Mouse (Mus musculus): Measurements from ENCODE around the gene Abhd6. TPM values are rescaled to one million over a fixed set of nuclear protein-coding genes. Genes with fewer than 3 reads are reported as not detected.

Gene Abhd6
- polyA plus RNA-seq (2014; fragmentation: Nextera tagmentation; extraction: Ambion mirVana), result 15.3 and 16.1 TPM in 2 replicates

DNA sequence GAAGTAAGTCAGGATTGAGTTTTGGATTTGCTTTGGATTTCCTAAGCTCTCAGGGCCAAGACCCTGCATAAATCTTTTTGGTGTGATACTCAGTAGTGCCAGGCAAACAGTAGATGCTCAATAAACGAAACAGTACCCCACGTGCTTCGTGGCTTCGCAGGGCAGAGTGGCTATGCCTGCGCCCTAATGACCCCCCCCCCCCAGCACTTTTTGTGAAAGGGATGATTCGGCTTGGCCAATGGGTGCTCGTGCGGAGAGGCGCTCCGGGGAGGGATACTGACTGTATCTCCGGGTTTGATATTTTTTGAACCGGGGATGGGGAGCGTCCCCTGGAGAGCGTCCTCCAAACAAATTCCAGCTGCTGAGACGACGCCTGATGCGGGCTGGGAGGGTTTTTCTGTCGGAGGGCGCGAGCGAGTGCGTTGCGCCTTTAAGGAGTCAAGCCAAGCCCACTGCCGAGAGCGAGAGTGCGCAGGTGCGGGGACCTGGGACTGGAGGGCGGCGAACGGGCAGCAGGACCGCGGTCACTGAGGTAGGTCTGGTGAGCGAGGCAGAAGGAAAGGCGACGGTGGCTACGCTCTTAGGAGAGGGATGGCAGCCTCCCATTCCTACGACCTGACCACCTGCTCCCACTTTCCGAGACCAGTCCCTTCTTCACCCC lies at the start of gene Abhd6:
Abhd6 (plus strand) TSS at position 471 of the 661 bp plus-strand sequence.
- H3K27ac ChIP-seq (ENCODE audit: low read depth, low read length), result peak within 1 kb of the TSS; percentile 24; the same call in 1 of the 2 replicates
- peak; percentile 90 for ATAC-seq (ENCODE audit: low FRiP score)
- peak within 1 kb of the TSS; percentile 48 for H3K4me3 ChIP-seq (ENCODE audit: low read depth, low read length)
- no peaks in the 10 kb centered on the region for H3K36me3 ChIP-seq (ENCODE audit: control insufficient read depth, insufficient read depth, low read length)
- 1% methylated on average over 38 of the region's 38 CpGs for WGBS
- peak within 1 kb of the TSS; percentile 66 for H3K9ac ChIP-seq (ENCODE audit: low read depth, low read length)
- peak; percentile 91 for DNase-seq (ENCODE audit: low spot score)
- H3K9me3 ChIP-seq (ENCODE audit: control insufficient read depth, low read length), result no peaks in the 10 kb centered on the region
- H3K4me1 ChIP-seq (replicated peaks; ENCODE audit: control insufficient read depth, insufficient read depth, low read length), result no peaks in the 10 kb centered on the region
- peak within 1 kb of the TSS; percentile 69 for H3K4me2 ChIP-seq (replicated peaks; ENCODE audit: low read depth, low read length)
- H3K27me3 ChIP-seq (ENCODE audit: control insufficient read depth, insufficient read depth, low read length), result peaks cover 18% of the 10 kb centered on the region

DNA sequence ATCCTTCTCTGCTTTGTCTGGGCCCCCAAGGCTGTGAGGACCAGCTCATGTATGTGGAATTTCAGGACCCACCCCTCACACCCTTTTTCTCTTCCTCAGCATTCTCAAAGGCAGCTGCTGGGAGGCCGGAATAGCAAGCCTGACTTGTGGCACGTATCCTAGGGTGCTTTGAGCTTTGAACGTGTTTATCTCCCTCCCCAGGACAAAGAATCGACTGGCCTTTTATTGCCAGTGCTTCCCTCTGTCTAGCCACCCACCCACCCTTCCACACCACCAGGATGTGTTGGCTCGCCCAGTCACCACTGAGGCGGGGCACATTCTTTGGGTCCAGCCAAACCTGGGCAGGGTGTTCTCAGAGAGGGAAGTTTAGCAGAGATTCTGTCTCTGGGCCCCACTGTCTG lies 48.6 kb upstream of the Abhd6 start:
- Histone ChIP-seq H3K27me3 (ENCODE audit: control insufficient read depth, insufficient read depth, low read length) (no peaks in the 10 kb centered on the region), H3K9me3 (ENCODE audit: control insufficient read depth, low read length) (no peaks in the 10 kb centered on the region), H3K4me3 (ENCODE audit: low read depth, low read length) (no peak overlapping the region), H3K4me1 (replicated peaks; ENCODE audit: control insufficient read depth, insufficient read depth, low read length) (no peaks in the 10 kb centered on the region), H3K4me2 (replicated peaks; ENCODE audit: low read depth, low read length) (no peak overlapping the region), H3K36me3 (ENCODE audit: control insufficient read depth, insufficient read depth, low read length) (no peaks in the 10 kb centered on the region), H3K9ac (ENCODE audit: low read depth, low read length) (0 out of 2 replicates have a peak overlapping the region, but pooled peaks have one; percentile 15), H3K27ac (ENCODE audit: low read depth, low read length) (no peak overlapping the region)
- WGBS, result 38% methylated on average over 6 of the region's 6 CpGs
- no peak for DNase-seq (ENCODE audit: low spot score)
- ATAC-seq (ENCODE audit: low FRiP score), result 0 out of 2 replicates have a peak, but pooled peaks have one; percentile 41

- ATAC-seq (ENCODE audit: low FRiP score) (no peak), DNase-seq (ENCODE audit: low spot score) (no peak)
- no peak overlapping the region for H3K4me2 ChIP-seq (replicated peaks; ENCODE audit: low read depth, low read length)
- H3K27me3 ChIP-seq (ENCODE audit: control insufficient read depth, insufficient read depth, low read length), result no peaks in the 10 kb centered on the region
- no peaks in the 10 kb centered on the region for H3K9me3 ChIP-seq (ENCODE audit: control insufficient read depth, low read length)
- H3K36me3 ChIP-seq (ENCODE audit: control insufficient read depth, insufficient read depth, low read length), result no peaks in the 10 kb centered on the region
- H3K4me1 ChIP-seq (replicated peaks; ENCODE audit: control insufficient read depth, insufficient read depth, low read length), result no peaks in the 10 kb centered on the region
- WGBS, result 87% methylated on average over 10 of the region's 10 CpGs
- H3K9ac ChIP-seq (ENCODE audit: low read depth, low read length), result no peak overlapping the region
- no peak overlapping the region for H3K4me3 ChIP-seq (ENCODE audit: low read depth, low read length)
- no peak overlapping the region for H3K27ac ChIP-seq (ENCODE audit: low read depth, low read length)
Observed at GRCm38 (mm10) chr14:7956427-7956826, 46.3 kb upstream of the Abhd6 start.

DNA sequence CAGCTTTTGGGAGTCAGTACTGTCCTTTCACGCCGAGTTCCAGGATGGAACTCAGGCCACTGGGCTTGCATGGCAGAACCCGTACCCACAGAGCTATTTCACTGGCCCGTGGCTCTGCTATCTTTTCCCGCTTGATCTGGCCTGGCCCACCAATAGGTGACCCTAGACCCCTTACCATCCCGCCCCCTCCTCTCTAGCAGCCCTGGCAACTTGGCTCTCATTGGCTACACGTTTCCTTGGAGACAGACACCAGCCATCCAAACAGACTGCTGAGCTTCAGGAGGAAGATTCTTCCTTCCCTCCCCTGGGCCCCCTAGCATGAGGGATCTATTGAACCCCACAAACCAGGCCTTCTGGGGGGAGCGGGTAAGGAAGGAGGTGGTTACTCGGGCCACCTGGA lies 45.7 kb upstream of the Abhd6 start, which contains the start of gene Gm45521:
Gm45521 (plus strand) TSS at position 240 of the 400 bp plus-strand sequence.
- DNase-seq (ENCODE audit: low spot score), result peak; percentile 18
- 45% methylated on average over 9 of the region's 9 CpGs for WGBS
- Histone ChIP-seq H3K4me3 (ENCODE audit: low read depth, low read length) (no peak within 1 kb of the TSS), H3K27ac (ENCODE audit: low read depth, low read length) (no peak within 1 kb of the TSS), H3K27me3 (ENCODE audit: control insufficient read depth, insufficient read depth, low read length) (no peaks in the 10 kb centered on the region), H3K9ac (ENCODE audit: low read depth, low read length) (no peak within 1 kb of the TSS), H3K4me1 (replicated peaks; ENCODE audit: control insufficient read depth, insufficient read depth, low read length) (no peaks in the 10 kb centered on the region), H3K36me3 (ENCODE audit: control insufficient read depth, insufficient read depth, low read length) (no peaks in the 10 kb centered on the region), H3K9me3 (ENCODE audit: control insufficient read depth, low read length) (no peaks in the 10 kb centered on the region), H3K4me2 (replicated peaks; ENCODE audit: low read depth, low read length) (no peak within 1 kb of the TSS)
- peak; percentile 58; the same call in 1 of the 2 replicates for ATAC-seq (ENCODE audit: low FRiP score)

- no peak for ATAC-seq (ENCODE audit: low FRiP score)
- WGBS, result 46% methylated on average over 11 of the region's 11 CpGs
Observed at GRCm38 (mm10) chr14:7960616-7961015, 42.1 kb upstream of the Abhd6 start.

DNA sequence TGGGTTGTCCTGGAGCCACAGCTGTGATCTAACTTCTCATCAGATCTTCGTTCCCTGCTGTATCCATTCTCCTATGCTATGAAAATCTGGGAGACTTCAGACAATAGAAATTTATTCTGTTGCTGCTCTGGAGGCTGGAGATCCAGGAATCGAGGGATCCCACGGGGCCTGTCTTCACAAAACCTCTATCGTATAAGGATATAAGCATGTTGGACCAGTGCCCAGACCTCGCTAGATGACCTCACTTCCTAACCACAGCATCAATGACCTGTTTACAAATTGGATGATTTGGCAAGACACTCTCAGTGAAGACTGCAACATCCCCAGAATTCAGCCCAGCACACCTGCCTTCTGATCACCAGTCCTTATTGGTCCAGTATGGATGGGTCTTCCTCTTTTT lies 41.0 kb upstream of the Abhd6 start:
- no peak for ATAC-seq (ENCODE audit: low FRiP score)
- Histone ChIP-seq H3K36me3 (ENCODE audit: control insufficient read depth, insufficient read depth, low read length) (no peaks in the 10 kb centered on the region), H3K27ac (ENCODE audit: low read depth, low read length) (no peak overlapping the region), H3K27me3 (ENCODE audit: control insufficient read depth, insufficient read depth, low read length) (no peaks in the 10 kb centered on the region), H3K4me1 (replicated peaks; ENCODE audit: control insufficient read depth, insufficient read depth, low read length) (no peaks in the 10 kb centered on the region), H3K4me2 (replicated peaks; ENCODE audit: low read depth, low read length) (no peak overlapping the region), H3K4me3 (ENCODE audit: low read depth, low read length) (no peak overlapping the region), H3K9ac (ENCODE audit: low read depth, low read length) (no peak overlapping the region), H3K9me3 (ENCODE audit: control insufficient read depth, low read length) (no peaks in the 10 kb centered on the region)
- DNase-seq (ENCODE audit: low spot score), result no peak
- whole genome bisulfite sequencing, result 82% methylated on average over 5 of the region's 5 CpGs

More at GRCm38 (mm10) chr14:7960616-7961015, 42.1 kb upstream of the Abhd6 start:
- H3K27ac ChIP-seq (ENCODE audit: low read depth, low read length), result no peak overlapping the region
- H3K36me3 ChIP-seq (ENCODE audit: control insufficient read depth, insufficient read depth, low read length), result no peaks in the 10 kb centered on the region
- H3K4me2 ChIP-seq (replicated peaks; ENCODE audit: low read depth, low read length), result no peak overlapping the region
- H3K4me3 ChIP-seq (ENCODE audit: low read depth, low read length), result no peak overlapping the region
- no peak overlapping the region for H3K9ac ChIP-seq (ENCODE audit: low read depth, low read length)
- peak; percentile 37 for DNase-seq (ENCODE audit: low spot score)
- H3K27me3 ChIP-seq (ENCODE audit: control insufficient read depth, insufficient read depth, low read length), result no peaks in the 10 kb centered on the region
- H3K9me3 ChIP-seq (ENCODE audit: control insufficient read depth, low read length), result no peaks in the 10 kb centered on the region
- H3K4me1 ChIP-seq (replicated peaks; ENCODE audit: control insufficient read depth, insufficient read depth, low read length), result no peaks in the 10 kb centered on the region

DNA sequence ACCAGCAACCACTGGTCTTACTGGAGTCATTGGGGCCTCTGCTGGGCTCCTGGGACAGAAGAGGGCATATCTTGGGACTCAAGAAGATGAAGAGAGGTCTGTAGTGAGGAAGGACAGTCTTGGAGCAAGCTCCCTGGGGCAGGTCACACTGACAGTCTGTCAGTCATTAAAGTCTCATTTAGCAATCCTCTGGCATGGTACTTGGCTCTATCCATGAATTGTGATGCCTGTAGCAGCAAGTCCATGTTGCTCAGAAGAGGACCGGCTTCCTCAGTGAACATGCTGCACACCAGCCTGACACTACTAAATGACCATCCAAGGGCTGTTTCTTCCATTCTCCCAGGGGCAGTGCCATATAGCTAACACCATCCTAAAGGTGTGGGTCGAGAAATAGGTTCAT lies 40.1 kb upstream of the Abhd6 start:
- H3K9me3 ChIP-seq (ENCODE audit: control insufficient read depth, low read length), result no peaks in the 10 kb centered on the region
- 76% methylated on average over 2 of the region's 2 CpGs for WGBS
- no peak overlapping the region for H3K4me3 ChIP-seq (ENCODE audit: low read depth, low read length)
- no peak overlapping the region for H3K27ac ChIP-seq (ENCODE audit: low read depth, low read length)
- no peaks in the 10 kb centered on the region for H3K36me3 ChIP-seq (ENCODE audit: control insufficient read depth, insufficient read depth, low read length)
- H3K4me1 ChIP-seq (replicated peaks; ENCODE audit: control insufficient read depth, insufficient read depth, low read length), result no peaks in the 10 kb centered on the region
- no peak overlapping the region for H3K9ac ChIP-seq (ENCODE audit: low read depth, low read length)
- DNase-seq (ENCODE audit: low spot score) (no peak), ATAC-seq (ENCODE audit: low FRiP score) (no peak)
- no peak overlapping the region for H3K4me2 ChIP-seq (replicated peaks; ENCODE audit: low read depth, low read length)
- H3K27me3 ChIP-seq (ENCODE audit: control insufficient read depth, insufficient read depth, low read length), result no peaks in the 10 kb centered on the region

DNA sequence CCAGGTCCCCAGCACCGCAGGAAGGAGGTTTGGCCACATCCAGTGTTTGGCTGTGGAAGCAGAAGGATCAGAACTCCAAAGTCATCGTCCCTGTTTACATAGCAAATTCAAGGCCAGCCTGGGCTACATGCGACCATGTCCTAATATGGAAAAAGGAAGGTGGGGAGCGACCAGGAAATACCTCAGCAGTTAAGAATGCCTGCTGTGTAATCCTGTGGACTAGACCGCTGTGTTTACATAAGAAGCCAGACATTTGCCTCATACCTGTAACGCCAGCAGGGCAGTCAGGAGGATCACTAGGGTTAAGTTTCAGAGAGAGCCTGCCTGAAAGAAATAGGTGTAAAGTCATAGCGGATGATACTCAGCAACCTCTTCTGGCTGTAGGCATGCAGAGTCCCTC lies 39.5 kb upstream of the Abhd6 start:
- Histone ChIP-seq H3K9ac (ENCODE audit: low read depth, low read length) (no peak overlapping the region), H3K27ac (ENCODE audit: low read depth, low read length) (no peak overlapping the region), H3K9me3 (ENCODE audit: control insufficient read depth, low read length) (no peaks in the 10 kb centered on the region), H3K27me3 (ENCODE audit: control insufficient read depth, insufficient read depth, low read length) (no peaks in the 10 kb centered on the region), H3K36me3 (ENCODE audit: control insufficient read depth, insufficient read depth, low read length) (no peaks in the 10 kb centered on the region), H3K4me3 (ENCODE audit: low read depth, low read length) (no peak overlapping the region), H3K4me1 (replicated peaks; ENCODE audit: control insufficient read depth, insufficient read depth, low read length) (no peaks in the 10 kb centered on the region), H3K4me2 (replicated peaks; ENCODE audit: low read depth, low read length) (no peak overlapping the region)
- 63% methylated on average over 7 of the region's 7 CpGs for WGBS
- no peak for DNase-seq (ENCODE audit: low spot score)
- ATAC-seq (ENCODE audit: low FRiP score), result no peak
